Mouse (Mus musculus) erythroblast, embryonic 14.5 days (primary cell): Measurements from ENCODE around the gene Stx1a. TPM values are rescaled to one million over a fixed set of nuclear protein-coding genes. Genes with fewer than 3 reads are reported as not detected.

Source experiments
- H3K27me3 ChIP-seq: 2 replicates; pipeline ENCODE4 v1.6.1; 2012; ENCODE audit warnings: inconsistent platforms; ENCODE audit not compliant: control insufficient read depth
- H3K36me3 ChIP-seq: 2 replicates; pipeline ENCODE4 v1.6.1; 2012; ENCODE audit warnings: mild to moderate bottlenecking, inconsistent platforms; ENCODE audit not compliant: control insufficient read depth
- H3K4me1 ChIP-seq: 2 replicates; pipeline ENCODE4 v1.6.1; 2012; ENCODE audit warnings: inconsistent platforms; ENCODE audit not compliant: control insufficient read depth
- H3K4me3 ChIP-seq: replicated peaks from 2 replicates; pipeline ENCODE3; 2012; ENCODE audit warnings: moderate library complexity, mild to moderate bottlenecking, inconsistent platforms
- H3K9me3 ChIP-seq: 2 replicates; pipeline ENCODE4 v1.6.1; 2012; ENCODE audit warnings: low read length, inconsistent platforms, mixed read lengths; ENCODE audit not compliant: control insufficient read depth
- GATA1 ChIP-seq: IDR thresholded peaks from 2 replicates; pipeline ENCODE4 v1.6.1; 2012; ENCODE audit warnings: low read length, inconsistent platforms, mixed read lengths
- TAL1 ChIP-seq: IDR thresholded peaks from 3 replicates; pipeline ENCODE4 v1.6.1; 2012; ENCODE audit warnings: low read length, inconsistent platforms, mixed read lengths
- polyA plus RNA-seq: library from polyadenylated mRNA; stranded (reverse); fragments of >175 nt; gene quantifications from 2 replicates; pipeline ENCODE4 v1.2.3, GENCODE M21; 2012

Gene Stx1a
- polyA plus RNA-seq, 1 experiment: 0.05 TPM

- no peaks in the 10 kb centered on the region for H3K9me3 ChIP-seq
- H3K27me3 ChIP-seq: peaks cover 46% of the 10 kb centered on the region
- no peaks in the 10 kb centered on the region for H3K36me3 ChIP-seq
- peaks cover 18% of the 10 kb centered on the region for H3K4me1 ChIP-seq
- H3K4me3 ChIP-seq: no peak overlapping the region
- no peak for TF ChIP-seq GATA1
- no peak for TF ChIP-seq TAL1
Measured at GRCm38 (mm10) chr5:135080539-135080938, 57.3 kb downstream of the Stx1a start.

DNA sequence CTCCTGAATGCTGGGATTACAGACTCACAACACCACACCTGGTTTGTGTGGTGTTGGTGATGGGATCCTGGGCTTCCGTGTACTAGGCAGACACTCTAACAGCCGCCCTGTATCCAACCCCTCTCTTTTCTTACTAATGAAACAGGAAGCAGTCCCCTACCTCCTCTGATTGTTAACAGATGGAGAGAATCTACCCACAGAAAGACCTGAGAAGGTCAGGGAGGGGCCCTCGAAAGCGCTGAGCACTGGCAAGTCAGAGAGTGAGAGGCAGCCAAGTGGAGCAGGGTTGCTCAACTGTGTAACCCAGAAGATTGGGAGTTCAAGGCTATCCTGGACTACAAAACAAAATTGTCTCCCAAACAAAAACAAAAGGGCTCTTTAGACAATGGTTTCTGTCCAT, 63.6 kb downstream of the Stx1a start:
- Histone ChIP-seq H3K4me1 (no peaks in the 10 kb centered on the region), H3K27me3 (peaks cover 67% of the 10 kb centered on the region), H3K9me3 (no peaks in the 10 kb centered on the region), H3K36me3 (no peaks in the 10 kb centered on the region), H3K4me3 (no peak overlapping the region)
- TF ChIP-seq TAL1 (no peak), GATA1 (no peak)

GRCm38 (mm10) chr5:135089653-135090052, 66.4 kb downstream of the Stx1a start, which contains the start of gene Mlxipl:
Gene Mlxipl (plus strand): TSS chr5:135089890.
- Histone ChIP-seq H3K4me1 (no peaks in the 10 kb centered on the region), H3K4me3 (no peak within 1 kb of the TSS), H3K9me3 (no peaks in the 10 kb centered on the region), H3K36me3 (no peaks in the 10 kb centered on the region), H3K27me3 (peaks cover 63% of the 10 kb centered on the region)
- TF ChIP-seq TAL1 (no peak), GATA1 (no peak)

Other genes with a start within 250 kb of the Stx1a start
- 0.04 TPM in 1 of 2 replicates, not detected in the other for gene Tmem270, start 116.7 kb upstream of the Stx1a start, polyA plus RNA-seq
- gene Cldn13, start 108.0 kb upstream of the Stx1a start, polyA plus RNA-seq: 5.9 and 6.1 TPM in 2 replicates
- 5.8 and 6.4 TPM in 2 replicates for gene Mettl27, start 91.1 kb upstream of the Stx1a start, polyA plus RNA-seq
- gene Cldn4, start 76.5 kb upstream of the Stx1a start, polyA plus RNA-seq: not detected in 2 replicates
- gene Cldn3, start 37.3 kb upstream of the Stx1a start, polyA plus RNA-seq: 0.04 TPM in 1 of 2 replicates, not detected in the other
- 1.8 and 2.2 TPM in 2 replicates for gene Abhd11, start 14.3 kb upstream of the Stx1a start, polyA plus RNA-seq
- gene Dnajc30, start 40.7 kb downstream of the Stx1a start, polyA plus RNA-seq: 5.0 and 5.9 TPM in 2 replicates
- gene Bud23, start 41.5 kb downstream of the Stx1a start, polyA plus RNA-seq: 12.3 TPM in 2 replicates
- not detected in 2 replicates for gene Vps37d, start 54.8 kb downstream of the Stx1a start, polyA plus RNA-seq
- 0.03 and 0.06 TPM in 2 replicates for gene Mlxipl, start 66.4 kb downstream of the Stx1a start, polyA plus RNA-seq
- gene Tbl2, start 126.2 kb downstream of the Stx1a start, polyA plus RNA-seq: 0.58 and 0.84 TPM in 2 replicates
- 9.0 and 9.3 TPM in 2 replicates for gene Bcl7b, start 144.8 kb downstream of the Stx1a start, polyA plus RNA-seq
- 2.5 and 2.8 TPM in 2 replicates for gene Baz1b, start 163.8 kb downstream of the Stx1a start, polyA plus RNA-seq
- 0.01 TPM in 1 of 2 replicates, not detected in the other for gene Fzd9, start 227.7 kb downstream of the Stx1a start, polyA plus RNA-seq